Mouse (Mus musculus) adrenal gland, postnatal 25 days (tissue): ENCODE data around the gene Rorb. TPM values are rescaled to one million over a fixed set of nuclear protein-coding genes. Genes with fewer than 3 reads are reported as not detected.

ENCODE experiments used
- DNase-seq: peaks from one replicate; pipeline ENCODE4 v3.0.0; 2021; ENCODE audit warnings: mixed read lengths
- total RNA-seq: library from RNA; stranded (reverse); gene quantifications from 2 replicates; pipeline ENCODE4 v1.2.3, GENCODE M21; 2021

Gene Rorb
- total RNA-seq, 1 experiment from 2014 or later: 0.46 TPM

GRCm38 (mm10) chr19:19005144-19005543 is 105.9 kb downstream of the Rorb start:
- no peak for DNase-seq

GRCm38 (mm10) chr19:19004023-19004656 is 106.9 kb downstream of the Rorb start:
- DNase-seq: no peak

- no peak for DNase-seq
Observed at GRCm38 (mm10) chr19:18998966-18999365, 112.0 kb downstream of the Rorb start.

DNA sequence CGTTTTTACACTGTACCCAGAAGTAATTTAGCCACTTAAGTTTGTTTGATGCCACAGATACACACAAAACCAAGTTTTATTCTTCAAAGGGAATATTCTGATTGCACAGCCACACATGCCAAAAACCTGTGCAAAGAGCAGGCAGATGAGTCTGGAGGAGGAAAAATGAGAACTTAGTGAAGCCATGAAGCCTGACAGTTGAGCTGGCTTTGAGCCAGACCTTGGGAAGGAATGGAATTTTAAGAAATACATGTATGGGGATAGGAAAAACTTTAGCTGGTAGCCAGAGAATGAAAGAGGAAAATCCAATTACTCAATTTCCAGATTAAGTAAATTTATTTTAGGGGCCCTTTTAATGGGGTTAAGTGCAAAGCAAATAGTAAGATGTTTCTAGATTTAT is 113.3 kb downstream of the Rorb start:
- DNase-seq: no peak

GRCm38 (mm10) chr19:18979996-18980395 is 131.0 kb downstream of the Rorb start:
- DNase-seq: no peak

GRCm38 (mm10) chr19:18974796-18975660 is 136.0 kb downstream of the Rorb start:
- no peak for DNase-seq

DNA sequence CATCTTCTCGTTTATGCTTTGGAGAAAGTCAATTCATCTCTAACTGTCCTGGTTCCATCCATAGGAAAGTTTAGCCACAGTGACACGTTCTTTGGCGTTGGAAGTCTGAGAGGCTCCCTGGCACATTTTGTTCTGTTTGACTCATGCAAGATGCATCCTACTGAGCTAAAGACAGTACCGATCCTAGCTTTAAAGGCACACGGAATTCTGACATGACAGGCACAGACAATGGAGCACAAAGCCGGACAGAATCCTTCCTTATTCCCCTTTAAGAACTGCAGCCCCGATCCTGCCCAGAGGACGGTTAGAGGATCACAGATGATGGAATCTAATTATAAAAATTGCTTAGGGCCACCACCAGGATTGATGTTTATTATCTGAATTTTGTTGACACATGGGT is 141.6 kb downstream of the Rorb start:
- no peak for DNase-seq

DNA sequence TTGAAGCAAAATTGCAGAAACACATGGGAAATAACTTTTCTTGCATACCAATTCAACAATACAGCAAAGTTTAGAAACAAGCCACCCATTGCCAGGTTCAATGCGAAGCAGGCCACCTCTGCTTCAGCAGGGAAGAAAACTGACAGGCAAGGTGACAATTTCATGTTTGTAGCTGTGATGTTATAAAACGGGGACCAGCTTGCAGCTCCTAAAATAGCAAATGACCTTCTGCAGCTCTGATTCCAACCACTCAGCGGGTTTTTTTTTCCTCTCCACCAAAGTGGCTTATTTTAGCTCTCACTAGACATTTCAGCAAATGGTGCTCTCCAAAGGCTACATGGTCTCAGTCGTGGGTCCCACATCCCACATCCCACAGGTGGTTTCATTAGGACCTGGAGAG is 143.7 kb downstream of the Rorb start:
- DNase-seq: no peak

GRCm38 (mm10) chr19:18959862-18960261 is 151.1 kb downstream of the Rorb start:
- DNase-seq: no peak

- no peak for DNase-seq
Observed at GRCm38 (mm10) chr19:18952806-18953205, 158.2 kb downstream of the Rorb start.

DNA sequence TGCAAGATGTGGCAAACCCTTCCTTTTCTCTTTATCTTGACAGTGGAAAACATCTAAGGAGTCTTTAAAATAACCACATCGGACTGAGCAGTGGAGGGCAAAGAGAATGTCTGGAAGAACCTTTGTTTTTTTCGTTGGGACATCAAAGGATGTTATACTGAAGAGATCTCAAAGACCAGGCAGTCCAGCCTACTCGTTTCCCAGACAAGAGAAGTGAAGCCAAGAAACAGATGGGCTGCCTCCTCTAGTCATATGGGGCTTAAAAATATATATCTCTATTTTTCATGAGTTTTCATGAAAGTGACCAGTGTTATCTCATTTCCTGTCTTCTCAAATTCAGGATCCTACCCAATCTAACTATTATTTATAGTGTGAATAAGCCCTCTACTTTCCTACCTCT is 163.8 kb downstream of the Rorb start:
- DNase-seq: no peak

DNA sequence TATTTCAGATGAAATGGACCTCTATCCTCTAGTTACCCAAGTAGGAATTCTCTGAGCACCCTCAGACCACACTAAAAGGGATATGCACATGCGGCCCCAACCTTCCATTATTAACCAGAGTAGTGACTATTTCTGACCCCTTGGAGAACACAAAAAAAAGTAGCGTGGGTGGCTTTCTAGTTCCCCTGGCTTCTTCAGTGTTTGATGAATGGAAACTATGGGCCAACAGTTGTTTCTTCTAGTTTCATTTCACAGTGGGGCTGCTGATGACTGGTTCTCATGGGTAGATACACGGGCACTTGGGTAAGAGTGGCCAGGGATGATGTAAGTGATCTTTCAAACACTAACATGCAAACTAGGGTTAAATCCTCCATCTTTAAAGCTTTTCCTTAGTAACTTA is 165.7 kb downstream of the Rorb start:
- no peak for DNase-seq

- no peak for DNase-seq
Observed at GRCm38 (mm10) chr19:18941391-18941790, 169.6 kb downstream of the Rorb start.

DNA sequence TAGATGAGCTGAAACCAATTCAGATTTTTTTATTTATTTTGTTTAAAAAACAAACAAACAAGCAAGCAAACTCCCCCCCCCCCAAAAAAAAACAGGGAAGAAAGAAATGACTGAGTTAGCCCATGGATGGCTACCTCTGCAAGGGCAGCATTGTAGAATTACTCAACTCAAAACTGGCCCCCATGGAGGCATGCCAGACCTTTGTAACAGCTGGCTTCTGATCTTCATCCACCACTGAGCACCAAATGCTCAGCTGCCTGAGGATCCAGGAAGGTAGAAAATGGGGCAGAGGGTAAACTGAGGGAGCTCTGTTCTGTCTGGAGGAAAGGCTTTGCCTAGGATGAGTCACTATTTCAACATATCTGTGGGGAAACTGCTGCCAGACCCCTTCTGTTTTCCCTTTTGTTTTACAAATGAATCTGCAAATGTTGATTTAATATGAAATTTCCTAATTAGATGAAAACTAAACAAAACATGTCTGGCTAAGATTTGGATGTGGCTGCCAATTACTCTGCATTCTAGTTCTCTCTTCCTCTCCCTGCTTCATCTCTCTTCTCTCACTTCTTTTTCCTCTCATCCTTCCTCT is 199.1 kb downstream of the Rorb start:
- DNase-seq: peak; percentile 21

GRCm38 (mm10) chr19:18909641-18910040 is 201.4 kb downstream of the Rorb start:
- no peak for DNase-seq

- DNase-seq: no peak
Observed at GRCm38 (mm10) chr19:18905511-18905910, 205.5 kb downstream of the Rorb start.

- no peak for DNase-seq
Observed at GRCm38 (mm10) chr19:18902694-18903067, 208.3 kb downstream of the Rorb start.

DNA sequence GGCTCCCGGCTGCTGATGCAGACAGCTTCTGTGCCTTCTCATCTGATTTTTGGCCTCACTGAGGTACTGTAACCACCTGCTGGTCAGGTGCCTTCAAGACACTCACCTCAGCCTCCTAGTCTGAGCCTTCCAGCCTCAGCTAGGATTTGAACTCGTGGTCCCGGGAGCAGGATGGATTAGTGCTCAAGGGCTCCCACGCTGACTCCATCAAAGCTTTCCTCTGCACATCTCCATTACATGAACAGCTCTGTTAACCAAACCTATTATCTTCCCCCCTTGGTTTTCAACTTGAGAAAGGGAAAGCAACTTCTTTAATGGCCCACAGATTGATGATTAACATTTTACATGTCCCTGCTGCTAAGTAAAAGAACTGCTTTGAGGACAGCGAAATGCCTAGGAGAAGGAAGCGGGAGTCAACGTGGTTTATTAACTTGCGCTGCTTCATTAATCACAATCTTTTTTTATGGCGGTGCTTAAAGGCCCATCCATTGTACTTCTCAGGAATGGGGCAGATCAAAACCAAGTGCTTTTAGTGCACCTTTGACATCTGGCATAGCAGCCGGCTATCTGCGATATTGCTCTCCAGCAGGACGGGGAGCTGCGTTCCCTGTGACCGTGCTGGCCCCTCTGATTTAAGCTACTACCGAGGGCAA is 208.8 kb downstream of the Rorb start:
- DNase-seq: no peak

- DNase-seq: no peak
Observed at GRCm38 (mm10) chr19:18898238-18898637, 212.8 kb downstream of the Rorb start.

DNA sequence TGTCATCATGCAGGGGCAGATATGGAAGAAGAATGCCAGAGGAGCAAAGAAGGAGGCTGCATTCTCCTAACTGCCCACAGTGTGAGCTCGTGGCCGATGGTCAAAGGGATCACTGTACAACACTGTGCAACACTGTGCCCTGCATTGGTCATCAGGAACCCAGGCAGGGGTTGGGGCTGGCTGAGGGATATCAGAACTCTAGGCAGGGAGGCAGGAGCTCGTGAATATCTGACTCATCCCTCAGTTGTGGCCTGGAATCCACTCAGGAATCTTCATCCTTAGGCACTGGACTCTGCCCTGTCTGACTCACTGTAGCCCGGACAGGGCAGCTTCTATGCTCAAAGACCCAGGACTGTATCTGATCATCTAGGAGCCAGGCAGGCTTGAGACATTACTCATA is 220.8 kb downstream of the Rorb start:
- DNase-seq: peak; percentile 13

DNA sequence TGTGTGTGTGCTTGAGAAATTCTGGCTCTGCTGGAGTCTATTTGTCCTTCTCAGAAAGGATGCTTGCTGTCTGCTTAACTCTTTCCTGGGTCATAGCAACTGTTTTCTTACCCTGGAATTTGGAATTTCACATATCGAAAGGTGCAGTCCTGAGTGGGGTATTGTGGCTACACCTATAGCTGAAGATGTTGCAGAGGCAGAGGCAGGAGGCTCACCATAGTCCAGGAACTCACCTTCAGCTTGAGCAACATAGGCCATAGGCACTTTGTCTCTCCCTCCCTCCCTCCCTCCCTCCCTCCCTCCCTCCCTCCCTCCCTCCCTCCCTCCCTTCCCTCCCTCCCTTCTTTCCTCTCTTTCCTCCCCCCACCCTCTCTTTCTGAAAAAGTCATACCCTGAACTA is 221.4 kb downstream of the Rorb start:
- DNase-seq: no peak

DNA sequence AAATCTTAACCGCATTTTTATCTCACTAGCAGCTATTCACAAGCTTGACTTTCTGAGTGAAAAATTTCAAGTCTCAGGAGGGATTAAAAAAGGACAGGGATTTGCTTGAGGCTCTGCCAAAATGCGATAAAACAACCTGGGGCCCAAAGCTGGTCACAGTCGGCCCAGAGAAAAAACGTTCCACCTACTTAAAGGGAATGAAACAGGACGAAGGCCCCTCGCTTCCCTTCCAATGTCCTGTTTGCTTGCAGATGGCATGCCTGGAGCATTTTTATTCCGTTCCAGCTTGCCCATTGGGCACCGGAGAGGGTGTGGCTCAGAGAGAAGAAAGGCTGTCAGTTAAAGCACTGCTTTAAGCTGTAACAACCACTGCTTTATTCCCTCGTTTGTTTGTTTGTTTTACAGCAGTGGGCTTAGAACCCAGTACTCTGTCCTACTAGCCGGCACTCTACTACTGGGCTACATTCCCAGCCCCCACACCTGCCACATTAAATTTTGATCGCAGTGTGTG is 221.8 kb downstream of the Rorb start:
- DNase-seq: peak; percentile 1
